Mouse (Mus musculus) C2C12 (cell line): ENCODE measurements around the gene Gm11985.

Source experiments
- CEBPB ChIP-seq: IDR thresholded peaks from one replicate; pipeline ENCODE4 v1.6.1; 2011; ENCODE audit warnings: low read depth, mild to moderate bottlenecking, control low read depth, moderate library complexity
- CTCF ChIP-seq: IDR thresholded peaks from one replicate; pipeline ENCODE4 v1.5.1; 2011; ENCODE audit not compliant: control insufficient read depth, insufficient read depth, insufficient read length
- MAX ChIP-seq: IDR thresholded peaks from one replicate; pipeline ENCODE4 v1.6.1; 2011; ENCODE audit warnings: mild to moderate bottlenecking, control low read depth
- MYOD1 ChIP-seq: IDR thresholded peaks from one replicate; pipeline ENCODE4 v1.6.1; 2011; ENCODE audit warnings: low read depth; ENCODE audit not compliant: control insufficient read depth, insufficient read length

- TF ChIP-seq MYOD1 = no peak
- TF ChIP-seq CTCF = no peak
- TF ChIP-seq CEBPB = no peak
- TF ChIP-seq MAX = no peak
These were observed 14.7 kb downstream of the Gm11985 start for GRCm38 (mm10) chr11:7173664-7174063.
